In genomic region chr10:118831190-118831589, GRCm38 (mm10) we compare ENCODE assay signal across 21 mouse cellular contexts. TPM values are rescaled to one million over a fixed set of nuclear protein-coding genes. Genes with fewer than 3 reads are reported as not detected.
DNase-seq lines count a peak whose midpoint lies in the region; ATAC-seq and TF ChIP-seq lines count a peak whose summit lies in the region.
"Had no signal": no experiment of that assay in that cellular context is flagged by ENCODE, and none has a peak within 500 bp of the region (broad histone marks: within the 10 kb centered on the region; RNA-seq: fewer than 3 reads in every experiment).

No protein-coding gene starts in this region.

- H3K4me1 ChIP-seq in heart, embryonic 16.5 days (ENCODE audit: control insufficient read depth, insufficient read depth, low read length), result peaks cover 3% of the 10 kb centered on the region; the same call in 1 of the 2 replicates
- H3K4me1 ChIP-seq in heart, embryonic 10.5 days, result no peaks in the 10 kb centered on the region
- H3K4me1 ChIP-seq in heart, postnatal 0 days (ENCODE audit: control insufficient read depth, insufficient read depth), result peaks cover 8% of the 10 kb centered on the region; the same call in 1 of the 2 replicates

- H3K27me3 ChIP-seq in heart, embryonic 16.5 days (ENCODE audit: control insufficient read depth, insufficient read depth, low read length), result no peaks in the 10 kb centered on the region
- no peaks in the 10 kb centered on the region for H3K27me3 ChIP-seq in heart, embryonic 10.5 days (ENCODE audit: insufficient read depth, poor library complexity, severe bottlenecking)
- no peaks in the 10 kb centered on the region for H3K27me3 ChIP-seq in heart, postnatal 0 days (ENCODE audit: control insufficient read depth, insufficient read depth, low read length)
- no peaks in the 10 kb centered on the region for H3K27me3 ChIP-seq in myocyte (ENCODE audit: control insufficient read depth, insufficient read depth, insufficient read length)
- H3K27me3 ChIP-seq: CH12.LX, Patski had no signal

- H3K27ac ChIP-seq in heart, embryonic 16.5 days (ENCODE audit: low read length), result no peak overlapping the region
- H3K27ac ChIP-seq in heart, embryonic 10.5 days, result no peak overlapping the region
- H3K27ac ChIP-seq in heart, postnatal 0 days (ENCODE audit: low read depth), result no peak overlapping the region

- H3K4me2 ChIP-seq in heart, embryonic 16.5 days (ENCODE audit: low read depth, low read length), result no peak overlapping the region
- H3K4me2 ChIP-seq in heart, postnatal 0 days (ENCODE audit: low read depth, low read length), result no peak overlapping the region
- H3K4me2 ChIP-seq in myocyte (ENCODE audit: low read depth), result no peak overlapping the region

- no peak overlapping the region for H3ac ChIP-seq in myocyte (ENCODE audit: control insufficient read depth, insufficient read length)

- H3K9me3 ChIP-seq in heart, embryonic 16.5 days (replicated peaks; ENCODE audit: control insufficient read depth, low read length), result no peaks in the 10 kb centered on the region
- H3K9me3 ChIP-seq in heart, embryonic 10.5 days, result no peaks in the 10 kb centered on the region
- H3K9me3 ChIP-seq in heart, postnatal 0 days (replicated peaks; ENCODE audit: control insufficient read depth, low read length), result no peaks in the 10 kb centered on the region
- H3K9me3 ChIP-seq: G1E had no signal

- no peak overlapping the region for H3K4me3 ChIP-seq in heart, embryonic 16.5 days (ENCODE audit: low read length)
- no peak overlapping the region for H3K4me3 ChIP-seq in heart, embryonic 10.5 days
- H3K4me3 ChIP-seq in heart, postnatal 0 days (ENCODE audit: low read depth, low read length), result no peak overlapping the region
- no peak overlapping the region for H3K4me3 ChIP-seq in myocyte

- TF ChIP-seq POLR2A in myocyte (IDR thresholded peaks at IDR 0.05; ENCODE audit: insufficient read length, low read depth), result no peak

- no peak overlapping the region for H3K9ac ChIP-seq in heart, embryonic 16.5 days (ENCODE audit: low read length)
- H3K9ac ChIP-seq in heart, postnatal 0 days (replicated peaks; ENCODE audit: low read depth, low read length), result no peak overlapping the region

- no peak for DNase-seq in heart, embryonic 10.5 days (ENCODE audit: low spot score)
- DNase-seq in heart, postnatal 0 days (ENCODE audit: low spot score), result peak; percentile 53
- no peak for DNase-seq in heart, adult 9 months (ENCODE audit: low spot score in 2 of 2)
- no peak for DNase-seq in gastrocnemius, adult 18-20 months (ENCODE audit: low spot score)
- DNase-seq: adrenal gland, adult 2 months; adrenal gland, adult 8-10 months; adrenal gland, postnatal 10 days; adrenal gland, postnatal 14 days; adrenal gland, postnatal 25 days; adrenal gland, postnatal 36 days; B cell, adult 2 months; cerebellum, adult 11 months; cerebellum, adult 11-12 months; cerebellum, adult 18-20 months had no signal

- H3K36me3 ChIP-seq in heart, embryonic 16.5 days (ENCODE audit: control insufficient read depth, insufficient read depth), result no peaks in the 10 kb centered on the region
- H3K36me3 ChIP-seq in heart, embryonic 10.5 days, result no peaks in the 10 kb centered on the region
- no peaks in the 10 kb centered on the region for H3K36me3 ChIP-seq in heart, postnatal 0 days (replicated peaks; ENCODE audit: control insufficient read depth, insufficient read depth, low read length)
- H3K36me3 ChIP-seq in myocyte (ENCODE audit: control insufficient read depth, insufficient read depth), result no peaks in the 10 kb centered on the region
- H3K36me3 ChIP-seq: G1E had no signal

- WGBS in heart, embryonic 16.5 days, result 61% methylated on average over 8 of the region's 8 CpGs
- WGBS in heart, embryonic 10.5 days, result 75% methylated on average over 8 of the region's 8 CpGs
- WGBS in heart, postnatal 0 days, result 60% methylated on average over 8 of the region's 8 CpGs

- TF ChIP-seq CTCF in heart, postnatal 0 days (IDR thresholded peaks at IDR 0.05; ENCODE audit: low read depth), result no peak

- ATAC-seq in heart, embryonic 16.5 days (replicated peaks; ENCODE audit: extremely low read depth, insufficient read depth, low FRiP score), result 0 out of 2 replicates have a peak, but pooled peaks have one; percentile 45
- ATAC-seq in heart, postnatal 0 days (ENCODE audit: insufficient read depth, low read depth), result peak; percentile 63; the same call in 1 of the 2 replicates
- ATAC-seq: activated CD4-positive, CD25-positive, alpha-beta regulatory T cell, adult 4 months; CD4-positive, CD25-positive, alpha-beta regulatory T cell, adult 4 months; Patski had no signal

- no peak for TF ChIP-seq EP300 in heart, postnatal 0 days (IDR thresholded peaks at IDR 0.05; ENCODE audit: low read depth)

- H3K79me2 ChIP-seq in myocyte (ENCODE audit: control insufficient read depth, insufficient read depth), result no peaks in the 10 kb centered on the region

TF ChIP-seq in myocyte, 11 proteins besides CTCF, POLR2A, EP300 and RAD21:
- TF ChIP-seq MAX (IDR thresholded peaks at IDR 0.05; ENCODE audit: low read depth) (no peak), CEBPB (IDR thresholded peaks at IDR 0.05; ENCODE audit: insufficient read depth, poor library complexity, severe bottlenecking) (no peak), MYOD1 (IDR thresholded peaks at IDR 0.05; ENCODE audit: control insufficient read depth in 1 of 3, insufficient read length in 2 of 3, low read depth in 2 of 3) (peak in 2 of 3 experiments; percentile 9 to 29), TCF12 (IDR thresholded peaks at IDR 0.05; ENCODE audit: insufficient read depth, poor library complexity, severe bottlenecking) (peak; percentile 9), MYOG (IDR thresholded peaks at IDR 0.05; ENCODE audit: control insufficient read depth in 1 of 3, insufficient read depth in 1 of 3, insufficient read length in 2 of 3, low read depth in 2 of 3) (peak in 1 of 3 experiments; percentile 64), REST (IDR thresholded peaks at IDR 0.05; ENCODE audit: insufficient read depth, insufficient read length) (no peak)

RNA-seq across cellular contexts. Expression of gene Dyrk2, which starts 38.8 kb away (rescaled TPM):
- 10.2 and 10.7 TPM in 2 replicates for polyA plus RNA-seq in heart, embryonic 16.5 days (2015; fragmentation: Nextera tagmentation; extraction: Ambion mirVana)
- 9.3 and 11.4 TPM in 2 replicates for polyA plus RNA-seq in heart, embryonic 10.5 days (2016; fragmentation: Nextera tagmentation; extraction: Ambion mirVana)
- total RNA-seq in heart, postnatal 0 days (2014; rRNA removed; ENCODE audit: low replicate concordance), result 45.5 and 65.7 TPM in 2 replicates
- 6.8 and 9.8 TPM in 2 replicates for polyA plus RNA-seq in heart, postnatal 0 days (2015; fragmentation: Nextera tagmentation; extraction: Ambion mirVana)
- polyA plus RNA-seq in myocyte (2012; fragmentation: generic; extraction: Trizol), result 24.2 TPM
- total RNA-seq in gastrocnemius, adult 18-20 months (2021), result 10 to 100 TPM; 63.8 to 88.7 TPM
